In the genomic region with DNA sequence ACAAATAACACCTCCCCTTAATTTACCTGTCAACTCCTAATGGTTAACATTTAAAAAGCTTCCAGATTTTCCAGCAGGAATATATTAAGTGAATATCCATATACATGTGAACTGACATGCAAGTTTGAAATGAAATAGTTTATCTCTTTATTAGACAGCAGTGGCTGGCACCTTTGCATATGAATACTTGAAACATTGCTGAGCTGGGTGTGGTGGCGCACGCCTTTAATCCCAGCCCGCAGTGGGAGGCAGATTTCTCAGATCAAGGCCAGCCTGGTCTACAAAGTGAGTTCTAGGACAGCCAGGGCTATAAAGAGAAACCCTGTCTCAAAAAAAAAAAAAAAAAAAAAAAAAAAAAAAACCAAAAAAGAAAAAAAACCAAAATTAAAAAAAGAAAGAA, we compare ENCODE assay signal across 33 mouse cellular contexts.
"Had no signal": no experiment of that assay in that cellular context is flagged by ENCODE, and none has a peak within 500 bp of the region (broad histone marks: within the 10 kb centered on the region; RNA-seq: fewer than 3 reads in every experiment).

No protein-coding gene starts in this region.

- H3K27ac ChIP-seq: heart, embryonic 13.5 days; heart, embryonic 15.5 days; hindbrain, embryonic 10.5 days; hindbrain, embryonic 12.5 days; hindbrain, embryonic 13.5 days; hindbrain, embryonic 14.5 days; hindbrain, embryonic 15.5 days; hindbrain, postnatal 0 days; intestine, embryonic 15.5 days; kidney, embryonic 15.5 days; kidney, postnatal 0 days; layer of hippocampus, adult 2 months; left cerebral cortex, adult 2 months had no signal

- H3K36me3 ChIP-seq: heart, embryonic 13.5 days; heart, embryonic 15.5 days; hindbrain, embryonic 10.5 days; hindbrain, embryonic 12.5 days; hindbrain, embryonic 13.5 days; hindbrain, embryonic 15.5 days; intestine, embryonic 15.5 days; kidney, embryonic 15.5 days had no signal

- DNase-seq: heart, postnatal 10 days; heart, postnatal 14 days; heart, postnatal 36 days; heart, postnatal 4 days; kidney, adult 11 months; kidney, adult 18-20 months; kidney, adult 2 months; kidney, adult 8-10 months; kidney, adult 9 months; kidney, postnatal 10 days; kidney, postnatal 14 days; kidney, postnatal 25 days; kidney, postnatal 36 days; kidney, postnatal 4 days; layer of hippocampus, adult 9-11 months; layer of hippocampus, postnatal 36 days had no signal

- H3K27me3 ChIP-seq: heart, embryonic 13.5 days; heart, embryonic 15.5 days; hindbrain, embryonic 12.5 days; hindbrain, embryonic 13.5 days; hindbrain, embryonic 15.5 days; intestine, embryonic 15.5 days; kidney, embryonic 15.5 days had no signal

- H3K4me1 ChIP-seq: heart, embryonic 13.5 days; heart, embryonic 15.5 days; hindbrain, embryonic 10.5 days; hindbrain, embryonic 12.5 days; hindbrain, embryonic 13.5 days; hindbrain, embryonic 15.5 days; intestine, embryonic 15.5 days; kidney, embryonic 15.5 days had no signal

- H3K4me3 ChIP-seq: heart, embryonic 13.5 days; heart, embryonic 15.5 days; hindbrain, embryonic 10.5 days; hindbrain, embryonic 12.5 days; hindbrain, embryonic 13.5 days; hindbrain, embryonic 15.5 days; intestine, embryonic 15.5 days; kidney, embryonic 15.5 days; layer of hippocampus, adult 2 months; left cerebral cortex, adult 2 months had no signal

- ATAC-seq: hindbrain, embryonic 16.5 days; hindbrain, postnatal 0 days; inflammation-experienced regulatory T-cells, adult 6 months; intestine, embryonic 15.5 days; intestine, embryonic 16.5 days; intestine, postnatal 0 days had no signal

- H3K9ac ChIP-seq: heart, embryonic 13.5 days; heart, embryonic 15.5 days; hindbrain, embryonic 12.5 days; hindbrain, embryonic 13.5 days; hindbrain, embryonic 14.5 days; hindbrain, embryonic 15.5 days; intestine, embryonic 15.5 days; kidney, embryonic 15.5 days had no signal

- H3K9me3 ChIP-seq: heart, embryonic 13.5 days; heart, embryonic 15.5 days; hindbrain, embryonic 10.5 days; hindbrain, embryonic 12.5 days; hindbrain, embryonic 13.5 days; hindbrain, embryonic 15.5 days; intestine, embryonic 15.5 days; kidney, embryonic 15.5 days had no signal
